Mouse (Mus musculus) myocyte (in vitro differentiated cells): ENCODE measurements around the gene Svop. TPM values are rescaled to one million over a fixed set of nuclear protein-coding genes. Genes with fewer than 3 reads are reported as not detected.

Source experiments
- H3K27me3 ChIP-seq: one replicate; pipeline ENCODE4 v1.6.1; 2011; ENCODE audit not compliant: control insufficient read depth, insufficient read depth, insufficient read length
- H3K36me3 ChIP-seq: one replicate; pipeline ENCODE4 v1.6.1; 2011; ENCODE audit not compliant: control insufficient read depth, insufficient read depth
- H3K4me2 ChIP-seq: one replicate; pipeline ENCODE4 v1.6.1; 2011; ENCODE audit warnings: low read depth, control low read depth
- H3K4me3 ChIP-seq: one replicate; pipeline ENCODE4 v1.5.1; 2011; ENCODE audit warnings: mild to moderate bottlenecking, control low read depth, moderate library complexity
- H3K79me2 ChIP-seq: one replicate; pipeline ENCODE4 v1.6.1; 2011; ENCODE audit not compliant: control insufficient read depth, insufficient read depth
- H3ac ChIP-seq: one replicate; pipeline ENCODE4 v1.6.1; 2011; ENCODE audit not compliant: control insufficient read depth, insufficient read length
- CEBPB ChIP-seq: IDR thresholded peaks from 2 replicates; pipeline ENCODE4 v1.6.1; 2011; ENCODE audit warnings: mild to moderate bottlenecking, moderate library complexity; ENCODE audit not compliant: poor library complexity, insufficient read depth, severe bottlenecking
- E2F4 ChIP-seq: IDR thresholded peaks from one replicate; pipeline ENCODE4 v1.6.1; 2011; ENCODE audit warnings: mild to moderate bottlenecking, control low read depth, moderate library complexity; ENCODE audit not compliant: insufficient read depth
- MAX ChIP-seq: IDR thresholded peaks from one replicate; pipeline ENCODE4 v1.6.1; 2011; ENCODE audit warnings: low read depth, mild to moderate bottlenecking, control low read depth
- MYOD1 ChIP-seq, 3 experiments: IDR thresholded peaks; one replicate each; pipeline ENCODE4 v1.6.1; 2011; ENCODE audit warnings: control low read depth in 2 of 3, low read depth in 2 of 3, mild to moderate bottlenecking in 2 of 3, moderate library complexity in 1 of 3; ENCODE audit not compliant: insufficient read length in 2 of 3, control insufficient read depth in 1 of 3
- MYOG ChIP-seq, 3 experiments: IDR thresholded peaks; one replicate each; pipeline ENCODE4 v1.6.1; 2011; ENCODE audit warnings: control low read depth in 2 of 3, low read depth in 2 of 3, mild to moderate bottlenecking in 2 of 3; ENCODE audit not compliant: insufficient read length in 2 of 3, control insufficient read depth in 1 of 3, insufficient read depth in 1 of 3
- POLR2A ChIP-seq: IDR thresholded peaks from one replicate; pipeline ENCODE4 v1.6.1; 2011; ENCODE audit warnings: low read depth, mild to moderate bottlenecking, control low read depth, moderate library complexity; ENCODE audit not compliant: insufficient read length
- POLR2AphosphoS2 ChIP-seq: IDR thresholded peaks from one replicate; pipeline ENCODE4 v1.6.1; 2011; ENCODE audit warnings: low read depth, control low read depth; ENCODE audit not compliant: insufficient read length
- REST ChIP-seq: IDR thresholded peaks from one replicate; pipeline ENCODE4 v1.6.1; 2011; ENCODE audit warnings: mild to moderate bottlenecking, control low read depth, moderate library complexity; ENCODE audit not compliant: insufficient read depth, insufficient read length
- SRF ChIP-seq: IDR thresholded peaks from one replicate; pipeline ENCODE4 v1.6.1; 2011; ENCODE audit warnings: low read depth; ENCODE audit not compliant: control insufficient read depth, insufficient read length
- TCF12 ChIP-seq: IDR thresholded peaks from one replicate; pipeline ENCODE4 v1.6.1; 2011; ENCODE audit warnings: mild to moderate bottlenecking, control low read depth; ENCODE audit not compliant: poor library complexity, insufficient read depth, severe bottlenecking
- TCF3 ChIP-seq: IDR thresholded peaks from one replicate; pipeline ENCODE4 v1.6.1; 2011; ENCODE audit warnings: low read depth, control low read depth; ENCODE audit not compliant: insufficient read length
- USF1 ChIP-seq: IDR thresholded peaks from one replicate; pipeline ENCODE4 v1.6.1; 2011; ENCODE audit warnings: low read depth, mild to moderate bottlenecking, control low read depth, moderate library complexity
- polyA plus RNA-seq: library from polyadenylated mRNA; unstranded; fragments of >200 nt; fragmentation: generic; extraction: Trizol; gene quantifications from one replicate; pipeline ENCODE4 v1.2.1, GENCODE M21; 2012; ENCODE audit warnings: missing spikeins

The Svop gene
- polyA plus RNA-seq, 1 experiment: 0.05 TPM

DNA sequence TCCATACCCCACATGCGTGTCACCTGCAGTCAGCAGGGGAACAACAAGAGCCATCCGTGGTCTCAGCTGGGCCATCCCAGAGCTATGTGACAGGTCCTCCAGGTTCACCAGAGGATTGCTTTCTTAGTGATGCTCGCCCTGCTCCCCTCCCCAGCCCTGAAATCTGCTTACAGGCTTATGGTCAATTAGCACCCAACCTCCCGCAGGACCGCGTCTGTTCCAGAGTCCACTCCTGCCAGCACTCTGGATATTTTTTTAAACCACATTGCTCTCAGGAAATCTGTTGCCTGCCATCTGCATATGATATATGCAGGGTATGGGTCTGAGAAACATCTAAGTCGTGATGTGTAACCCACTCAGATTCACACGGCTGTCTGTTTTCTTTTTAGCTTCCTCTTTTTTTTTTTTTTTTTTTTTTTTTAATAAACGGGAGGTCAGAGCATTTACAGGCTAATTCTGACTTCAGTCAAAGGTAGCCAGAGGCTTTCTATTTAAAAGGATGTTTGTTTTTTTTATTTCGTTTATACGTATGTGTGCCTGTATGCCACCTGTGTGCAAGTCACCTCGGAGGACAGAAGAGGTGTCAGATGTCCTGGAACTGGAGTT, 3.4 kb downstream of the Svop start:
- Histone ChIP-seq H3ac (no peak overlapping the region), H3K79me2 (no peaks in the 10 kb centered on the region), H3K36me3 (no peaks in the 10 kb centered on the region), H3K4me2 (no peak overlapping the region), H3K4me3 (no peak overlapping the region), H3K27me3 (peaks cover 34% of the 10 kb centered on the region)
- TF ChIP-seq TCF3: no peak
- no peak for TF ChIP-seq POLR2AphosphoS2
- no peak for TF ChIP-seq CEBPB
- no peak for TF ChIP-seq REST
- TF ChIP-seq MYOG (IDR thresholded peaks at IDR 0.05; ENCODE audit: control insufficient read depth in 1 of 3, insufficient read depth in 1 of 3, insufficient read length in 2 of 3, low read depth in 2 of 3): no peak
- TF ChIP-seq MYOD1 (IDR thresholded peaks at IDR 0.05; ENCODE audit: control insufficient read depth in 1 of 3, insufficient read length in 2 of 3, low read depth in 2 of 3): no peak
- TF ChIP-seq MAX: no peak
- TF ChIP-seq SRF: no peak

DNA sequence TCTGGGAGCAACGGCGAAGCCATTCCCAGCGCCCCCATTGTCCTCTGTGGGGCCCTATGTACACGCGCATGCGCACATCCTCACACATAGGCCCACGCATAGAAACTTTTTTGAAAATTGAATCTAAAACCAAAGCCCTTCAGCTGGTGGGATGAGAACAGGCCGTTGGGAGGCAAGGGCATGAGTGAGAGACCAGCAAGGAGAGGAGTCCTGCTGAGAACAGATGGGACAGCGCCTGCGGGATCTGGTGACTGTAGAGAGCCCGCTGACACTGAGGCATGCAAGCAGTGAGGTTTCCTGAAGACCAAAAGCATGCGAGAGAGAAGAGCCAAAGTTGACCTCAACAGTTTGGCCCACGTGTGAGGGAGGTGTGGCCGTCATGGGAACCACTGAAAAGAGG, 5.9 kb downstream of the Svop start:
- Histone ChIP-seq H3K4me2 (no peak overlapping the region), H3K79me2 (no peaks in the 10 kb centered on the region), H3K4me3 (no peak overlapping the region), H3K27me3 (peaks cover 35% of the 10 kb centered on the region), H3K36me3 (no peaks in the 10 kb centered on the region), H3ac (no peak overlapping the region)
- TF ChIP-seq MYOG (IDR thresholded peaks at IDR 0.05; ENCODE audit: control insufficient read depth in 1 of 3, insufficient read depth in 1 of 3, insufficient read length in 2 of 3, low read depth in 2 of 3) (no peak), TCF12 (no peak), MYOD1 (IDR thresholded peaks at IDR 0.05; ENCODE audit: control insufficient read depth in 1 of 3, insufficient read length in 2 of 3, low read depth in 2 of 3) (no peak), USF1 (no peak), TCF3 (no peak), POLR2A (no peak), MAX (no peak), REST (no peak), SRF (no peak), CEBPB (no peak), POLR2AphosphoS2 (no peak), E2F4 (no peak)

DNA sequence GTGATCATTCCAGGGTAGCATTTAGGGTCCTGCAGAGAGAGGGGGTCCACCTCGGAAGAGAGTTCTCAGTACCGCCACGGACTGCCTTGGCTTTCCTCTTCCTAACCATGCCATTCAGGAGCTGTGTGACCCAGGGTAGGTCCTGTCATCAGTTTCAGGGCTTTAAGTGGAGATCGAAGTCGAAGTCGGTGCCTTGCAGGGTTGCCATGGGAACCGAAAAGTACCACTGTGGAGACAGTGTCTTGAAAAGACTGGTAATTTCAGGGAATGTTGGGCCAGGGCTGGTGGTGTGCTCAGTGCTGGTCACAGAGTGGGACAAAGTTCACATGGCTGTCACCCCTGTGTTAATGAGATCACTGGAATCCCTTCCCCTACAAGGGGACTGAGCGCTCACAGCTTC, 14.4 kb downstream of the Svop start:
- Histone ChIP-seq H3ac (no peak overlapping the region), H3K79me2 (no peaks in the 10 kb centered on the region), H3K4me3 (no peak overlapping the region), H3K27me3 (peaks cover 34% of the 10 kb centered on the region), H3K4me2 (no peak overlapping the region), H3K36me3 (no peaks in the 10 kb centered on the region)
- TF ChIP-seq E2F4 (no peak), CEBPB (no peak), MYOG (IDR thresholded peaks at IDR 0.05; ENCODE audit: control insufficient read depth in 1 of 3, insufficient read depth in 1 of 3, insufficient read length in 2 of 3, low read depth in 2 of 3) (no peak), USF1 (no peak), POLR2AphosphoS2 (no peak), MYOD1 (IDR thresholded peaks at IDR 0.05; ENCODE audit: control insufficient read depth in 1 of 3, insufficient read length in 2 of 3, low read depth in 2 of 3) (no peak), SRF (no peak), TCF12 (no peak), MAX (no peak), REST (no peak), POLR2A (no peak), TCF3 (no peak)

DNA sequence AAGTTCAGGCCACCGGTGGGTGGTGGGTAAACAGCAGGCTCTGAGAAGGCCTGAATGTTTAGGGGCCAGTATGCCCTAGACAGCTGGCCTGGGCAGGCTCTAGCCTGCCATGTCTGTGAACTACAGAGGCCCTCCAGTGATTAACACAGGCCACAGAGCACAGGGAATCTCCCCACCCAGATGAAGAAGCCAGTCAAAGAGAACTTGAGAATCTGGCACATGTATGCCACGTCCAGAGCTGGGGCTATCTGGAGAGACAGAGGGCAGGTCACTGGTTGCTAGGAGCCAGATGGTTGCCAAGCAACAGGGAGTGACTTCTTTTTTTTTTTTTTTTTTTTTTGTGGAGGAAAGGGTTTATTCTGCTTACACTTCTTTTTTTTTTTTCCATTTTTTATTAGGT, 19.1 kb downstream of the Svop start:
- TF ChIP-seq USF1 (no peak), TCF3 (no peak), POLR2AphosphoS2 (no peak), MAX (no peak), MYOG (IDR thresholded peaks at IDR 0.05; ENCODE audit: control insufficient read depth in 1 of 3, insufficient read depth in 1 of 3, insufficient read length in 2 of 3, low read depth in 2 of 3) (no peak), SRF (no peak), POLR2A (no peak), MYOD1 (IDR thresholded peaks at IDR 0.05; ENCODE audit: control insufficient read depth in 1 of 3, insufficient read length in 2 of 3, low read depth in 2 of 3) (no peak), E2F4 (no peak)

DNA sequence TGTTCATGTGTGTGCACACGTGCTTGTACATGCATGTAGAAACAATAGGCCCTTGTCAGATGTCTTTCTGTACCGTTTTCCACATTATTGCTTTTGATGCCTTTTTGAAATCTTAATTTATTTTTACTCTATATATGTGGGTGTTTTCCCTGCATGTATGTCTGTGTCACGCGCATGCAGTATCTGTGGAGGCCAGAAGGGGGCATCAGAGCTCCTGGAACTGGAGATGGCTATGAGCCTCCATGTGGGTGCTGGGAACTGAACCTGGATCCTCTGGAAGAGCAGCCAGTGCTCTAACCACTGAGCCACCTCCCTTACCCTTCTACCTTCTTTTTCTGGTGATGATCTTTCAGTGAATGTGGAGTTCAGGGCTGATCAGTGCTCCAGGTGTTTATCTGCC, 20.5 kb downstream of the Svop start:
- TF ChIP-seq TCF12: no peak
- Histone ChIP-seq H3K4me3 (no peak overlapping the region), H3K36me3 (no peaks in the 10 kb centered on the region), H3ac (no peak overlapping the region), H3K4me2 (no peak overlapping the region), H3K27me3 (peaks cover 14% of the 10 kb centered on the region), H3K79me2 (no peaks in the 10 kb centered on the region)

More for the DNA sequence above, 19.1 kb downstream of the Svop start:
- no peak overlapping the region for H3ac ChIP-seq
- no peak overlapping the region for H3K4me2 ChIP-seq
- no peaks in the 10 kb centered on the region for H3K36me3 ChIP-seq
- H3K4me3 ChIP-seq: no peak overlapping the region
- H3K27me3 ChIP-seq: peaks cover 22% of the 10 kb centered on the region
- H3K79me2 ChIP-seq: no peaks in the 10 kb centered on the region

DNA sequence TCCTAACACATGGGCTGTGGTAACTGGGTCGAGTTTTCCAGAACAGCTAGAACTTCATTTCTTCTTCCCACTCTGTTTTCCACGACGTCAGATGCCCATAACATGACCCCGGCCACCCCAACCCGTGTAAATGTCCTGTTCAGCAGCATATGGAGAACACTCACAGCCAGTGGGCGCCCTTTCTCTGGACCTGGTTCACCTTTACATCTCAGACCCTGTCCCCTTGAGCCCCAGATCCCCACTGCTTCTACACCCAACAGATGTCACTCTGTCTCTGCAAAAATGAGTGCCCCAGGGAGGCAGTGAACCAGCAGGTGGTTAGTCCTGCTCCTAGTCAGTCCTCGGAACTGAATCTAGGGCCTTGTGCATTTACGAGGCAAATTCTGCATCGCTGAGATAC, 23.4 kb downstream of the Svop start:
- H3K27me3 ChIP-seq: peaks cover 16% of the 10 kb centered on the region
- no peak for TF ChIP-seq TCF12
- no peak for TF ChIP-seq TCF3
- no peak for TF ChIP-seq POLR2AphosphoS2
- no peak for TF ChIP-seq USF1
- TF ChIP-seq MYOG (IDR thresholded peaks at IDR 0.05; ENCODE audit: control insufficient read depth in 1 of 3, insufficient read depth in 1 of 3, insufficient read length in 2 of 3, low read depth in 2 of 3): no peak
- no peak for TF ChIP-seq REST
- TF ChIP-seq MYOD1 (IDR thresholded peaks at IDR 0.05; ENCODE audit: control insufficient read depth in 1 of 3, insufficient read length in 2 of 3, low read depth in 2 of 3): no peak
- no peak for TF ChIP-seq SRF
- TF ChIP-seq E2F4: no peak
- TF ChIP-seq MAX: no peak
- TF ChIP-seq POLR2A: no peak
- TF ChIP-seq CEBPB: no peak
- H3K79me2 ChIP-seq: no peaks in the 10 kb centered on the region

More for the DNA sequence above, 23.4 kb downstream of the Svop start:
- H3K36me3 ChIP-seq: no peaks in the 10 kb centered on the region
- no peak overlapping the region for H3K4me2 ChIP-seq
- H3ac ChIP-seq: no peak overlapping the region
- no peak overlapping the region for H3K4me3 ChIP-seq
